Mouse (Mus musculus) CH12.LX (cell line): ENCODE measurements at regions not wholly inside any gene's neighbourhood (a gene's known extent, or its start where the extent isn't known, plus 50 kb on each side); places are given as distances from the start of the nearest gene placed in this dataset.

Source experiments
- DNase-seq: peaks from one replicate; pipeline ENCODE4 v3.0.0-alpha.2; 2013; ENCODE audit errors: extremely low read depth
- H3K27ac ChIP-seq: 2 replicates; pipeline ENCODE4 v1.5.1; 2012; ENCODE audit warnings: low read depth, mild to moderate bottlenecking, control low read depth, moderate library complexity; ENCODE audit not compliant: insufficient read depth
- H3K27me3 ChIP-seq: replicated peaks from 2 replicates; pipeline ENCODE3; 2012; ENCODE audit warnings: inconsistent platforms
- H3K36me3 ChIP-seq, 2 experiments: replicated peaks in 1 of 2; 2 replicates each; pipeline versions ENCODE3 to v1.6.1; 2012; ENCODE audit warnings: inconsistent platforms in 1 of 2, low read length in 1 of 2, mild to moderate bottlenecking in 1 of 2, mixed read lengths in 1 of 2, moderate library complexity in 1 of 2; ENCODE audit not compliant: control insufficient read depth in 1 of 2, insufficient read depth in 1 of 2
- H3K4me1 ChIP-seq, 2 experiments: 2 replicates each; pipeline ENCODE4 v1.6.1; 2012; ENCODE audit warnings: inconsistent platforms in 1 of 2, moderate library complexity in 1 of 2; ENCODE audit not compliant: insufficient read depth in 2 of 2, control insufficient read depth in 1 of 2
- H3K4me2 ChIP-seq: 2 replicates; pipeline ENCODE4 v1.6.1; 2012; ENCODE audit warnings: low read depth, mild to moderate bottlenecking, control low read depth; ENCODE audit not compliant: poor library complexity, insufficient read depth, severe bottlenecking
- H3K4me3 ChIP-seq, 3 experiments: fragments of 150-350 bp in 1 of 3; sonication (generic) in 1 of 3; replicated peaks in 1 of 3; 2 replicates each; pipeline versions ENCODE3 to v1.5.1; 2011 to 2012; ENCODE audit warnings: low read depth in 2 of 3, low read length in 2 of 3, mild to moderate bottlenecking in 2 of 3, moderate library complexity in 2 of 3, control low read depth in 1 of 3, improper control_type of control experiment in 1 of 3, inconsistent platforms in 1 of 3, mixed read lengths in 1 of 3; ENCODE audit not compliant: poor library complexity in 1 of 3
- H3K79me2 ChIP-seq: replicated peaks from 2 replicates; pipeline ENCODE4 v1.6.1; 2012; ENCODE audit warnings: mild to moderate bottlenecking, moderate library complexity; ENCODE audit not compliant: control insufficient read depth, poor library complexity, insufficient read depth, severe bottlenecking; ENCODE audit errors: extremely low read depth
- H3K9ac ChIP-seq: 2 replicates; pipeline ENCODE4 v1.6.1; 2012; ENCODE audit warnings: low read depth, mild to moderate bottlenecking, control low read depth, moderate library complexity; ENCODE audit not compliant: insufficient read depth
- H3K9me3 ChIP-seq: replicated peaks from 2 replicates; pipeline ENCODE3; 2012; ENCODE audit warnings: low read length, inconsistent platforms, mixed read lengths
- BHLHE40 ChIP-seq: IDR thresholded peaks from 2 replicates; pipeline ENCODE4 v1.6.1; 2011; ENCODE audit warnings: mild to moderate bottlenecking, low read depth, low read length, improper control_type of control experiment
- CHD2 ChIP-seq: IDR thresholded peaks from 2 replicates; pipeline ENCODE4 v1.6.1; 2011; ENCODE audit warnings: low read length, improper control_type of control experiment
- CTCF ChIP-seq, 2 experiments: IDR thresholded peaks in 1 of 2; conservative IDR thresholded peaks in 1 of 2; 2 replicates each; pipeline ENCODE4 v1.5.1; 2011 to 2012; ENCODE audit warnings: low read depth in 2 of 2, low read length in 2 of 2, improper control_type of control experiment in 1 of 2, inconsistent platforms in 1 of 2, mild to moderate bottlenecking in 1 of 2, moderate library complexity in 1 of 2
- E2F4 ChIP-seq: IDR thresholded peaks from 2 replicates; pipeline ENCODE4 v1.6.1; 2011; ENCODE audit warnings: low read depth, low read length, improper control_type of control experiment; ENCODE audit not compliant: insufficient replicate concordance
- ELF1 ChIP-seq: IDR thresholded peaks from 2 replicates; pipeline ENCODE4 v1.6.1; 2014; ENCODE audit warnings: low read depth, mild to moderate bottlenecking, inconsistent platforms, low read length, improper control_type of control experiment
- EP300 ChIP-seq: IDR thresholded peaks from 2 replicates; pipeline ENCODE4 v1.6.1; 2011; ENCODE audit warnings: low read length, improper control_type of control experiment
- ETS1 ChIP-seq: conservative IDR thresholded peaks from 2 replicates; pipeline ENCODE4 v1.6.1; 2012; ENCODE audit warnings: low read depth, mild to moderate bottlenecking, inconsistent platforms, low read length, improper control_type of control experiment, moderate library complexity
- HCFC1 ChIP-seq: IDR thresholded peaks from 2 replicates; pipeline ENCODE4 v1.6.1; 2012; ENCODE audit warnings: low read depth, mild to moderate bottlenecking, inconsistent platforms, low read length, improper control_type of control experiment
- JUN ChIP-seq: IDR thresholded peaks from 2 replicates; pipeline ENCODE4 v1.6.1; 2011; ENCODE audit warnings: low read depth, mild to moderate bottlenecking, low read length, improper control_type of control experiment, moderate library complexity; ENCODE audit not compliant: insufficient read depth
- JUND ChIP-seq: conservative IDR thresholded peaks from 2 replicates; pipeline ENCODE4 v1.6.1; 2011; ENCODE audit warnings: low read depth, low read length, improper control_type of control experiment
- KAT2A ChIP-seq: IDR thresholded peaks from 2 replicates; pipeline ENCODE4 v1.6.1; 2012; ENCODE audit warnings: low read length, improper control_type of control experiment, inconsistent platforms; ENCODE audit not compliant: insufficient replicate concordance
- MAX ChIP-seq: IDR thresholded peaks from 2 replicates; pipeline ENCODE4 v1.6.1; 2011; ENCODE audit warnings: low read length, improper control_type of control experiment
- MAZ ChIP-seq: IDR thresholded peaks from 2 replicates; pipeline ENCODE4 v1.6.1; 2012; ENCODE audit warnings: low read depth, mild to moderate bottlenecking, inconsistent platforms, low read length, improper control_type of control experiment, moderate library complexity
- MEF2A ChIP-seq: IDR thresholded peaks from 2 replicates; pipeline ENCODE4 v1.6.1; 2014; ENCODE audit warnings: low read depth, mild to moderate bottlenecking, inconsistent platforms, low read length, improper control_type of control experiment, borderline replicate concordance
- NELFE ChIP-seq: IDR thresholded peaks from 2 replicates; pipeline ENCODE4 v1.6.1; 2011; ENCODE audit warnings: low read depth, low read length, improper control_type of control experiment
- NRF1 ChIP-seq: IDR thresholded peaks from 2 replicates; pipeline ENCODE4 v1.6.1; 2014; ENCODE audit warnings: low read depth, mild to moderate bottlenecking, inconsistent platforms, low read length, improper control_type of control experiment, moderate library complexity
- PAX5 ChIP-seq: IDR thresholded peaks from 2 replicates; pipeline ENCODE4 v1.6.1; 2012; ENCODE audit warnings: low read length, inconsistent platforms, mixed read lengths
- POLR2A ChIP-seq: IDR thresholded peaks from 2 replicates; pipeline ENCODE4 v1.6.1; 2011; ENCODE audit warnings: low read depth, mild to moderate bottlenecking, improper control_type of control experiment, low read length
- POLR2AphosphoS2 ChIP-seq: IDR thresholded peaks from 2 replicates; pipeline ENCODE4 v1.6.1; 2011; ENCODE audit warnings: low read depth, low read length, improper control_type of control experiment
- SMC3 ChIP-seq: IDR thresholded peaks from 2 replicates; pipeline ENCODE4 v1.6.1; 2011; ENCODE audit warnings: low read depth, low read length, improper control_type of control experiment
- USF1 ChIP-seq: IDR thresholded peaks from 2 replicates; pipeline ENCODE4 v1.6.1; 2014; ENCODE audit warnings: low read depth, mild to moderate bottlenecking, inconsistent platforms, low read length, improper control_type of control experiment
- ZC3H11A ChIP-seq: IDR thresholded peaks from 2 replicates; pipeline ENCODE4 v1.6.1; 2012; ENCODE audit warnings: low read depth, mild to moderate bottlenecking, inconsistent platforms, low read length, improper control_type of control experiment
- ZKSCAN1 ChIP-seq: IDR thresholded peaks from 2 replicates; pipeline ENCODE4 v1.6.1; 2012; ENCODE audit warnings: low read depth, inconsistent platforms, low read length, improper control_type of control experiment, borderline replicate concordance
- dilution Hi-C: fragments of 300-500 bp; cut with MboI; formaldehyde crosslinking; loops from 2 replicates; pipeline ENCODE4 v1.14.3; 2020; ENCODE audit warnings: low sequenced_read_pairs; ENCODE audit not compliant: extremely low pct_unique_long_range_greater_than_20kb, extremely low pct_ligation_motif_present
- in situ Hi-C: fragments of 300-500 bp; cut with MboI; formaldehyde crosslinking; loops from 3 replicates; pipeline ENCODE4 v1.14.3; 2019; ENCODE audit warnings: low sequenced_read_pairs, low pct_ligation_motif_present, low pct_unique_long_range_greater_than_20kb, mixed read lengths

GRCm38 (mm10) chr3:61306306-61306705 is 55.1 kb upstream of the Rap2b start:
- dilution Hi-C loops: no loop called here
- TF ChIP-seq KAT2A (no peak), ZKSCAN1 (no peak), HCFC1 (no peak), NRF1 (no peak), CTCF (conservative IDR thresholded peaks at IDR 0.05 in 1 of 2, IDR thresholded peaks at IDR 0.05 in 1 of 2; ENCODE audit: low read depth in 2 of 2, low read length in 2 of 2) (no peak), POLR2AphosphoS2 (no peak), EP300 (no peak)
- no peak overlapping the region for H3K4me2 ChIP-seq
- no peak for DNase-seq
- no peaks in the 10 kb centered on the region for H3K36me3 ChIP-seq
- no peaks in the 10 kb centered on the region for H3K4me1 ChIP-seq
- H3K27ac ChIP-seq: no peak overlapping the region
- no peaks in the 10 kb centered on the region for H3K79me2 ChIP-seq
- peaks cover 12% of the 10 kb centered on the region for H3K9me3 ChIP-seq
- in situ Hi-C loops: no loop called here
- H3K27me3 ChIP-seq: no peaks in the 10 kb centered on the region
- H3K4me3 ChIP-seq: no peak overlapping the region
- H3K9ac ChIP-seq: no peak overlapping the region

GRCm38 (mm10) chr3:61308764-61309163 is 52.7 kb upstream of the Rap2b start:
- Histone ChIP-seq H3K79me2 (no peaks in the 10 kb centered on the region), H3K36me3 (no peaks in the 10 kb centered on the region), H3K27ac (no peak overlapping the region), H3K9me3 (peaks cover 14% of the 10 kb centered on the region), H3K9ac (no peak overlapping the region), H3K4me2 (no peak overlapping the region), H3K27me3 (no peaks in the 10 kb centered on the region), H3K4me3 (no peak overlapping the region), H3K4me1 (no peaks in the 10 kb centered on the region)
- in situ Hi-C loops (no loop called here), dilution Hi-C loops (no loop called here)
- DNase-seq: no peak
- TF ChIP-seq POLR2AphosphoS2: no peak
- TF ChIP-seq HCFC1: no peak
- TF ChIP-seq SMC3: no peak

GRCm38 (mm10) chr3:61309197-61309596 is 52.2 kb upstream of the Rap2b start:
- dilution Hi-C loops (no loop called here), in situ Hi-C loops (no loop called here)
- no peak for DNase-seq
- Histone ChIP-seq H3K4me3 (no peak overlapping the region), H3K27ac (no peak overlapping the region), H3K9me3 (peaks cover 17% of the 10 kb centered on the region), H3K9ac (no peak overlapping the region), H3K4me1 (no peaks in the 10 kb centered on the region), H3K4me2 (no peak overlapping the region), H3K36me3 (no peaks in the 10 kb centered on the region), H3K27me3 (no peaks in the 10 kb centered on the region), H3K79me2 (no peaks in the 10 kb centered on the region)
- TF ChIP-seq E2F4: no peak
- no peak for TF ChIP-seq EP300
- TF ChIP-seq CHD2: no peak
- no peak for TF ChIP-seq PAX5
- no peak for TF ChIP-seq MAX
- no peak for TF ChIP-seq KAT2A
- no peak for TF ChIP-seq ETS1
- no peak for TF ChIP-seq MAZ
- TF ChIP-seq MEF2A: no peak
- TF ChIP-seq JUN: no peak
- TF ChIP-seq CTCF (conservative IDR thresholded peaks at IDR 0.05 in 1 of 2, IDR thresholded peaks at IDR 0.05 in 1 of 2; ENCODE audit: low read depth in 2 of 2, low read length in 2 of 2): no peak
- TF ChIP-seq BHLHE40: no peak
- no peak for TF ChIP-seq ELF1
- TF ChIP-seq JUND: no peak
- no peak for TF ChIP-seq ZC3H11A
- no peak for TF ChIP-seq USF1
- TF ChIP-seq NELFE: no peak
- no peak for TF ChIP-seq POLR2A
